Mouse (Mus musculus): ENCODE data around the gene Tspan15.

Tspan15 gene

GRCm38 (mm10) chr10:62225839-62226238 lies 5.2 kb downstream of the Tspan15 start:
- DNase-seq = no peak

GRCm38 (mm10) chr10:62224231-62224630 lies 6.8 kb downstream of the Tspan15 start:
- DNase-seq = no peak

DNA sequence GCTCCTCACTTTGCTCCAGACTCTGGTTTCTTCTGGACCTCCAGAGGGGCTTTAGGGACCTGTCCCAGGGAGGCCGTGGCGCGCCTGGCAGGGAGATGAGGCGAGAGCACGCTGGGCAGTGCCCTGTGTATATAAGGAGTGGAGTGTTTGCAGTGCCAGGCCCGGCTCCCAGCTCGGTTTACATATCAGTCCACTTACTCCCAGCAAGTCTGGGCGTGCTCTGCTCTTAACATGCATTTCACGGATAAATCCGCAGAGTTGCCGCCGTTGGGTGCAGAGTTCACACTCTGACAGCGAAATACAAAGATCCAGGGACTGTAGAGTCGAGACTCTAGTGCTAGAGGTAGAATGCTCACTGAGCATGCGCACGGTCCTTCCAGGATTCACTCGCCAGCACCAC lies 8.3 kb downstream of the Tspan15 start:
- DNase-seq = no peak

GRCm38 (mm10) chr10:62221647-62222046 lies 9.4 kb downstream of the Tspan15 start:
- no peak for DNase-seq

GRCm38 (mm10) chr10:62220732-62221514 lies 10.1 kb downstream of the Tspan15 start:
- DNase-seq = no peak

- DNase-seq = no peak
Measured at GRCm38 (mm10) chr10:62218789-62219172, 12.3 kb downstream of the Tspan15 start.

- no peak for DNase-seq
Measured at GRCm38 (mm10) chr10:62218044-62218788, 12.8 kb downstream of the Tspan15 start.

DNA sequence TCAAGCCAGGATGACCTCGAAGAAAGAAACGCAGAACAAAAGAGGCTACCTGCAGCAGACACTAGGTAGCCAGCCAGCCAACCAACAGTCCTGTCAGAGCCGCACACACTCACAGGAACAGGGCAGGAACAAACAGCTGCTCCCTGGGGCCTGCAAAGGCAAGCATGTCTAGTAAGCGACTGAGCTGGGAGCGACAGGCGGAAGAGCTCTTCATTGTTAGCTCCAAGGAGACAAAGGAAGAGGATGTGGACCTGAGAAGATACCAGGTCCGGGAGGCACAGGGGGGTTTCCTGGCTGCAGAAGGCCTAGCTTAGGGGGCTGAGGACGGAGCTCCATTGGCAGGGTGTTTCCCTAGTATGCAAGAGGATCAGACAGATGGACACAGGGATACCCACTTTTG lies 13.9 kb downstream of the Tspan15 start:
- DNase-seq = no peak

GRCm38 (mm10) chr10:62216595-62216994 lies 14.5 kb downstream of the Tspan15 start:
- peak; percentile 85 for DNase-seq

DNA sequence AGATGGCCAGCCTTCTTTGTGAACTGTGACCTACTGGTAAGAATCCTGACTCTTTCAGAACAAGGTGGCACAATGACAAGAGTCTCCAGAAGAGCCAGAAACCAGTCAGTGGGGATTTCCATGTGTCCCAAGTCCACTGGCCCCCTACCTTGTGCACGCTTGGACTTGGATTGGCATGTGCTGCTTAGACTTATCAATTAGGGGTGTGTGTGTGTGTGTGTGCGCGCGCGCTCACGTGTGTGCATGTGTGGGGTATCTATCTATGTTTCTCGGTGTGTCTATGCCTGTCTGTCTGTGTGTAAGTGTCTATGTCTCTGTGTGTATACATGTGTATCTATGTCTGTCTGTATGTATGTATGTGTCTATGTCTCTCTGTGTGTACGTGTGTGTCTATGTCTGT lies 15.4 kb downstream of the Tspan15 start:
- DNase-seq = no peak

DNA sequence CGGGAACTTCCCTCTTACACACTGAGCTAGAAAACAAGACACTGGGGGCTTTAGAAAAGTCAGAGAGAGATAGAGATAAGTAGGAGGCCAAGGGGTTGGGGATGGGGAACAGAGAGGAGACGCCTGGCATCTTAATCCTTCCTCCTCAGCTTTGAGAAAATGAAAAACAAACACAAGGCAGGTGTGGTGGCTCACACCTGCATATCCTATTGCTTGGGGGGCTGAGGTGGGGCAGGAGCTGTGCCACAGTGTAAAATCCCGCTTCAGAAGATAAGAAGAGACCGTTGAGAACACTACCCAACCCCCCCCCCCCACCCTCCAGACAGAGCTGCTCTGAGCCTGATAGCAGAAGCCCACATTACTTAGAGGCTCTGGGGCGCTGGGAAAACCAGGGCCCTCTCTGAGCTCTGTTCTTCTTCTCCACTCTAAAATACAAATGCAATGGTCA lies 15.9 kb downstream of the Tspan15 start:
- DNase-seq = no peak

- DNase-seq = no peak
Measured at GRCm38 (mm10) chr10:62211310-62211709, 19.7 kb downstream of the Tspan15 start.

DNA sequence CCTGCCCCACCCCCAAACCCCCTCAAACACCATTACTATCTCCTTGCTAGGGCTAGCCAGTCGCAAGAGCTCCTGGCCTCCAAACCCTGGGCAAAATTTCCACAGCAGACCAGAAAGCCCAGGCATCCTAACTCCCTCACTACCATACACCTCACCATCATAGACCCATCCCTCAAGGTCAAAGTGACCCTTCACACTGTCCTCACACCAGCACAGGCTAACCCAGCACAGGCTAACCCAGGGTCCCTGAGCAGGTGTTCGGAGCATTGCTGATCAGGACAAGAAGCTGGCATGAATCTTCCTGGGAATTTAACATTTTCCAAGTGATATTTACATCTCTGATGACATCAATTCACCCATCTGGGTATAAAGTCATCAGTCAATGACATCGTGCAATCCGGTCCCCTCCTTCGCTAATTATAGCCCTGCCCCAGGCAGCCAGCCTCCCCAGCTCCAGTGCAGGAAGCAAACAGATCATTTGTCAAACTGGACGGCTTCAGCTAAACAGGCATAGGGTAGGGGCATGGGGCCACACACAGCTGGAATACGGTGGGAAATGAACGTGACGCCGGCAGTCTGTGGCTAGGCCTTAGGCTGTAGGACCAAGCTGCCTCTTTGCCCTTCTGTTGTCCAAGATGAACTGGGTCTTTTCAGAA lies 22.7 kb downstream of the Tspan15 start:
- no peak for DNase-seq

DNA sequence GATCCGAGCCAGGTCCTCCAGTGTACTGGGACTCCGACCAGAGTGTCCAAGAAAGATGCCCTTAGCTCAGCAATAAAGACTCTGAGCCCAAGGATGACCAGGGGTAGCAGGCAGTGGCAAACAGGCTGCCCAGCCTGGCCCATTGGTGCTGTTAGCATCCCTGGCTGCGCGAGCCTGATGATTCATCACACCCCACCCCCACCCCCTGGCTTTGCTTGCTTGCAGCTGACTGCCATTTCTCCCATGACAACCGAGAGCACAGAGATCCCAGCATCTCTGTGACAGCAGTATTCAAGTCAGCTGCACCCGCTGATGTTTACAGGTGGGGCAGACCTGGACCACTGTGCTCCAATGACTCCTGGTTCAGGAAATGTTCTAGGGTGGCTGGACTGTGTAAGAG lies 28.5 kb downstream of the Tspan15 start:
- no peak for DNase-seq

GRCm38 (mm10) chr10:62198891-62199290 lies 32.2 kb downstream of the Tspan15 start:
- DNase-seq = no peak

- DNase-seq = no peak
Measured at GRCm38 (mm10) chr10:62197403-62197802, 33.6 kb downstream of the Tspan15 start.

- DNase-seq = no peak
Measured at GRCm38 (mm10) chr10:62195376-62195775, 35.7 kb downstream of the Tspan15 start.

DNA sequence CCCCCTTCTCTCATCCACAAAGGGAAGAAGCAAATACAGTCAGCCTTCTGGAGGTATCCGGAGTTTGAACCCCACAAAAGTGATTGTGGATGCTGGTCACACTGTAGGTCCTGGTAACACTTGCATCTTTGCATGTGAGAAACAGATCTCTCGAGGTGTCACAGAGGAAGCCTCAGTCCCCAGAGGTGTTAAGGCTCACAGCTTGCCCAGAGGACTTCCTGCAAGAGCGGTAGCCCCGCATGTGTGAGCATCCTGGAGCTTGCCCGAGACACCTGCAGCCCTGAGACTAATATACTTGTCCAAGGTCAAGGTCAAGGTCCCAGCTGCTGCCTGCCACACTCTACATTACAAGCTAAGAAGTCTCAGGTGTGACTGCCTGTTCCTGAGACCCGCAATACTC lies 36.1 kb downstream of the Tspan15 start:
- DNase-seq = no peak

DNA sequence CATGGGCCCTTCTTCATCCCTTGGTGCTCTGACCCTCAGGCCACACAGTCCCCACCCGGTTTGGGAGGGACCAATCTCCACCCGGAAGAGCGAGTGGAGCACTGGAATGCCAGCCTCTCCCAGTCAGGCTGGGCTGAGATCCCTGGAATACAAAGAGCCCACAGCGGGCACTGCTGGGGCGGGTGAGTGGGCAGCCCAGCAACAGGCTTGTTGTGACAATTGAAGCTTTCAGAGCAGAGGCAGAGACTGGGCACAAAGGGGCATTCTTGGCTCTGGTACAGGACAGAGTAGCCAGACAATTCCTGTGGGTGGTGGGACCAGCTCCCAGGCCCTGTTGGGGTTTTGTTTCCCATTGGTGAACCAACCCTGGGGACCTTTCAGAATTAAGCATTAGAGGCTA lies 36.6 kb downstream of the Tspan15 start:
- DNase-seq = peak; percentile 67

- peak; percentile 56 for DNase-seq
Measured at GRCm38 (mm10) chr10:62194043-62194442, 37.0 kb downstream of the Tspan15 start.

GRCm38 (mm10) chr10:62192701-62193157 lies 38.3 kb downstream of the Tspan15 start:
- DNase-seq = peak; percentile 93

- no peak for DNase-seq
Measured at GRCm38 (mm10) chr10:62190821-62191220, 40.2 kb downstream of the Tspan15 start.

DNA sequence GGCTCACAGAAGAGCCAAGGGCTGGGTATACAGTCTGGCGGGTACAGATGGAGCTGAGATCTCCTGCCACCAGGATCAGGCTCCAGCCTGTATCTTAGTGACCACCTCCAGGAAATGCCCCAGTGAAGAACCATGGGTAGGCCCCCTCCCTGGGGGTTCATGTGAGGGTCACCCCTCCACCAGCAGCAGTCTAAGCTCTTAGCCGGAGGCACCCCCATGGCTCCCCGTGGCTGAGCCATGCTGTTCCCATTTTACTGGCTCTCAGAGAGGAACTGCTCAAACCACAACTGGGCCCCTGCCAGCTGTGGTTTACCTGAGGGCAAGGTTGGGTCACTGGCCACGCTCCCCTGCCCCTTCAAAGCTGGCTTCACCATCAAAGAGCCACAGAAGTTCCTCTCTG lies 41.1 kb downstream of the Tspan15 start:
- DNase-seq = no peak

- DNase-seq = no peak
Measured at GRCm38 (mm10) chr10:62189303-62189702, 41.7 kb downstream of the Tspan15 start.

Data from cerebellum, adult 11-12 months (tissue).